Mouse (Mus musculus): ENCODE measurements around the gene Mbd5.

The Mbd5 gene

GRCm38 (mm10) chr2:49350852-49351251, 401.5 kb downstream of the Mbd5 start:
- no peak for DNase-seq

DNA sequence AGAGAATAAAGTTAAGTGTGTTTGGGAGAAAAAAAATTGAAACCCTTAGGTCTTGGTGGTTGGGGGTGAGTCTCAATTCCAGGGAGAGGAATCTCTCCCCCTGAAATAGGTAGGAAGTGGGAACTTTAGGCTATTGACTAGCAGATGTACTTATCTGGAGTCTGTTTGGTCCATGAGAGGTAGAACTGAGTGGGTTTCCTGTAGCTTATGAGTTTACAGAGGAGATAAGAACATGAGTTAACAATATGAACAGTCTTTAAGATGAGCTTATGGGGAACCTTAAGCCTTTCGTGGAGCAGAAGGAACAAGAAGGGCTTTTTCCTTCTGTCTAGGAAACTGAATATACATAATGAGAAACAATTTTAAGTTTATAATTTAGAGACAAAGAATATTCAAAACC, 404.8 kb downstream of the Mbd5 start:
- DNase-seq: no peak

GRCm38 (mm10) chr2:49355867-49356266, 406.6 kb downstream of the Mbd5 start:
- no peak for DNase-seq

- no peak for DNase-seq
These were observed 409.0 kb downstream of the Mbd5 start for GRCm38 (mm10) chr2:49358128-49358814.

GRCm38 (mm10) chr2:49358839-49359520, 409.7 kb downstream of the Mbd5 start:
- DNase-seq: peak; percentile 53

GRCm38 (mm10) chr2:49359706-49360105, 410.4 kb downstream of the Mbd5 start:
- no peak for DNase-seq

- no peak for DNase-seq
These were observed 415.2 kb downstream of the Mbd5 start for GRCm38 (mm10) chr2:49364546-49364945.

- DNase-seq: no peak
These were observed 417.7 kb downstream of the Mbd5 start for GRCm38 (mm10) chr2:49366878-49367545.

- no peak for DNase-seq
These were observed 418.2 kb downstream of the Mbd5 start for GRCm38 (mm10) chr2:49367546-49367917.

DNA sequence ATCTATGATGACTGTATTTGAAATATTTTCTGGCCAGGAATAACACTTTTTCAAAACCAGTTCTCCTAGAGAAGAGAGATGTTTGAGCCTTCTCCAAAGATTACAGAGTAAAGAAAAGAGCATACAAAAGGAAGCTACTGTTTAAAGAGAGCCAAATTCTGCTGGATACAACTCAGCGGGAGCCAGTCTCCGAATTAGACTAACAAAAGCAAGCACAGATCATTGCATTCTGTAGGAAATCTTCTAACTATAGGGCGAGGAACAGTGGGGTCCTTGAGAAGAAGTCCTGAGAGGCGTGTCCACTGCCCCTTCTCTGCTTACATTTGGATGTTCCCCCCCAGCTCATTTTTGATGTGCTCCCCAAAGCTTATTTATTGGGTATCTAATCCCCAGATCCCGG, 422.3 kb downstream of the Mbd5 start:
- no peak for DNase-seq

DNA sequence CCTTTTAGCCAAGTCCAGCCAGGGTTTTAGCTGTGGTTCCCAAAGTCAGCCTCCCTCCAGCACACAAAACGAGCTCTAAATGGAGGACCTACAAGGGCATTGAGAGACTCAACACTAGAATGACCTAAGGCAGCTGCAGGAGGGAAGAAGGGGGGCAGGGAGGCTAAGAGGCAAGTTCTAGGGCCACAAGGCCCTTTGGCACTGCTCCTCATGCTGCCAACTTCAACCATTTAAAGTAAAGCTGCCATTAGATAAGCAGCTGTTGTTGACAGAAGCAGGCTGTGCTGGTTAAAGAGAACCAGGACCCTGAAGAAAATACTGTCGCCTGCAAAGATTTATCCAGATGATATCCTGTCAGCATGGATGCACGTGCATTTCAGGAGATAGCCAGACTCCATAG, 423.3 kb downstream of the Mbd5 start:
- DNase-seq: no peak
